Mouse (Mus musculus): ENCODE data around the gene Flvcr1.

- no peak for TF ChIP-seq GATA1 (IDR thresholded peaks at IDR 0.05; ENCODE audit: borderline replicate concordance, low read length)
- no peak for TF ChIP-seq FLI1 (IDR thresholded peaks at IDR 0.05; ENCODE audit: low read length)
These were observed 42.4 kb upstream of the Flvcr1 start for GRCm38 (mm10) chr1:191068377-191068776.
